Mouse (Mus musculus): ENCODE measurements around the gene Hist1h2ab.

GRCm38 (mm10) chr13:23747081-23747891 lies 3.6 kb upstream of the Hist1h2ab start:
- TF ChIP-seq CTCF (conservative IDR thresholded peaks at IDR 0.05; ENCODE audit: low read length) (no peak), NANOG (IDR thresholded peaks at IDR 0.05; ENCODE audit: borderline replicate concordance, low read length) (peak; percentile 68; the same call in 1 of the 2 replicates), POU5F1 (IDR thresholded peaks at IDR 0.05; ENCODE audit: borderline replicate concordance, low read length) (no peak)

Measured in E14TG2a.4 (cell line).